24 mouse cellular contexts compared by ENCODE assay signal in the genomic region with DNA sequence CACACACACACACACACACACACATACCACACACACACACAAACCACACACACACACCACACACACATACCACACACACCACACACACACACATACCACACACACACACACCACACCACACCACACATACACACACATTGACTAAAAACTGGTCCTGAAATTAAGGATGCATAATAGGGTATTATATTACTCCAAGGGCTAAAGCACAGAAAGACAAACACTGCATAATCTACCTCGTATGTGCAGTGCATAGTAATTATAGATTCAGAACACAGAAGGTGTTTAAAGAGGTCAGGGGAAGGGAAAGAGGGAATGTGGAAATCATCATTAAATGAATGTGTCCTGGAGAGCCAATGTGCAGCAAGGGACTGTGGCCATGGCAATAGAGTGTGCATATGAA.
A peak's percentile ranks its signal among the peaks of the same experiment; 100 is the strongest.
DNase-seq lines count a peak whose midpoint lies in the region; ATAC-seq and TF ChIP-seq lines count a peak whose summit lies in the region.
"Had no signal": no experiment of that assay in that cellular context is flagged by ENCODE, and none has a peak within 500 bp of the region (broad histone marks: within the 10 kb centered on the region; RNA-seq: fewer than 3 reads in every experiment).

No protein-coding gene starts in this region.

- no peak overlapping the region for H3K4me2 ChIP-seq in hindbrain, postnatal 0 days (ENCODE audit: low read depth, low read length)
- H3K4me2 ChIP-seq in hindbrain, embryonic 11.5 days (replicated peaks; ENCODE audit: low read depth, low read length): no peak overlapping the region
- H3K4me2 ChIP-seq in midbrain, embryonic 13.5 days (replicated peaks): no peak overlapping the region
- H3K4me2 ChIP-seq in midbrain, embryonic 15.5 days: no peak overlapping the region
- H3K4me2 ChIP-seq: embryonic facial prominence, embryonic 13.5 days; forebrain, embryonic 12.5 days; heart, embryonic 11.5 days; hindbrain, embryonic 14.5 days had no signal

- H3K9ac ChIP-seq in hindbrain, postnatal 0 days (replicated peaks; ENCODE audit: low read length): no peak overlapping the region
- no peak overlapping the region for H3K9ac ChIP-seq in hindbrain, embryonic 11.5 days (ENCODE audit: low read depth, low read length)
- H3K9ac ChIP-seq in midbrain, embryonic 13.5 days (replicated peaks): no peak overlapping the region
- no peak overlapping the region for H3K9ac ChIP-seq in midbrain, embryonic 15.5 days
- H3K9ac ChIP-seq: embryonic facial prominence, embryonic 13.5 days; forebrain, embryonic 12.5 days; forebrain, postnatal 0 days; hindbrain, embryonic 14.5 days had no signal

- no peak overlapping the region for H3K4me3 ChIP-seq in hindbrain, postnatal 0 days (ENCODE audit: low read length)
- no peak overlapping the region for H3K4me3 ChIP-seq in hindbrain, embryonic 11.5 days (ENCODE audit: low read depth, low read length)
- H3K4me3 ChIP-seq in midbrain, embryonic 13.5 days (replicated peaks): no peak overlapping the region
- H3K4me3 ChIP-seq in midbrain, embryonic 15.5 days: no peak overlapping the region
- H3K4me3 ChIP-seq: embryonic facial prominence, embryonic 10.5 days; embryonic facial prominence, embryonic 13.5 days; erythroblast, embryonic 14.5 days; forebrain, embryonic 12.5 days; gastrocnemius, adult 2 months had no signal

- no peaks in the 10 kb centered on the region for H3K9me3 ChIP-seq in hindbrain, postnatal 0 days (ENCODE audit: low read length)
- no peaks in the 10 kb centered on the region for H3K9me3 ChIP-seq in hindbrain, embryonic 11.5 days (ENCODE audit: control insufficient read depth, low read length)
- no peaks in the 10 kb centered on the region for H3K9me3 ChIP-seq in midbrain, embryonic 13.5 days
- H3K9me3 ChIP-seq in midbrain, embryonic 15.5 days: no peaks in the 10 kb centered on the region
- H3K9me3 ChIP-seq: embryonic facial prominence, embryonic 10.5 days; embryonic facial prominence, embryonic 13.5 days; forebrain, embryonic 12.5 days had no signal

- H3K4me1 ChIP-seq in hindbrain, postnatal 0 days (ENCODE audit: insufficient read depth, low read length): no peaks in the 10 kb centered on the region
- no peaks in the 10 kb centered on the region for H3K4me1 ChIP-seq in hindbrain, embryonic 11.5 days (replicated peaks; ENCODE audit: control insufficient read depth, insufficient read depth, low read length)
- H3K4me1 ChIP-seq in midbrain, embryonic 13.5 days (replicated peaks): peaks cover 3% of the 10 kb centered on the region; the same call in 1 of the 2 replicates
- no peaks in the 10 kb centered on the region for H3K4me1 ChIP-seq in midbrain, embryonic 15.5 days
- H3K4me1 ChIP-seq: embryonic facial prominence, embryonic 10.5 days; embryonic facial prominence, embryonic 13.5 days; forebrain, embryonic 12.5 days had no signal

- no peaks in the 10 kb centered on the region for H3K27me3 ChIP-seq in hindbrain, postnatal 0 days (ENCODE audit: insufficient read depth, low read length)
- H3K27me3 ChIP-seq in hindbrain, embryonic 11.5 days (ENCODE audit: control insufficient read depth, insufficient read depth, low read length): no peaks in the 10 kb centered on the region
- H3K27me3 ChIP-seq in midbrain, embryonic 13.5 days: no peaks in the 10 kb centered on the region
- no peaks in the 10 kb centered on the region for H3K27me3 ChIP-seq in midbrain, embryonic 15.5 days (replicated peaks)
- H3K27me3 ChIP-seq: embryonic facial prominence, embryonic 13.5 days; forebrain, embryonic 12.5 days had no signal

- no peaks in the 10 kb centered on the region for H3K36me3 ChIP-seq in hindbrain, postnatal 0 days (ENCODE audit: insufficient read depth, low read length)
- no peaks in the 10 kb centered on the region for H3K36me3 ChIP-seq in hindbrain, embryonic 11.5 days (ENCODE audit: control insufficient read depth, insufficient read depth, low read length)
- H3K36me3 ChIP-seq in midbrain, embryonic 13.5 days: no peaks in the 10 kb centered on the region
- no peaks in the 10 kb centered on the region for H3K36me3 ChIP-seq in midbrain, embryonic 15.5 days (replicated peaks)
- H3K36me3 ChIP-seq: embryonic facial prominence, embryonic 10.5 days; embryonic facial prominence, embryonic 13.5 days; forebrain, embryonic 12.5 days had no signal

- H3K27ac ChIP-seq in hindbrain, postnatal 0 days: no peak overlapping the region
- H3K27ac ChIP-seq in hindbrain, embryonic 11.5 days (ENCODE audit: low read depth, low read length): no peak overlapping the region
- no peak overlapping the region for H3K27ac ChIP-seq in midbrain, embryonic 13.5 days
- no peak overlapping the region for H3K27ac ChIP-seq in midbrain, embryonic 15.5 days
- H3K27ac ChIP-seq: embryonic facial prominence, embryonic 10.5 days; embryonic facial prominence, embryonic 13.5 days; forebrain, embryonic 12.5 days; gastrocnemius, adult 2 months; hindbrain, embryonic 14.5 days had no signal

- TF ChIP-seq CTCF in hindbrain, postnatal 0 days (IDR thresholded peaks at IDR 0.05; ENCODE audit: low read depth): no peak
- TF ChIP-seq CTCF in brain, embryonic 14.5 days (IDR thresholded peaks at IDR 0.05; ENCODE audit: borderline replicate concordance, extremely low read depth, insufficient read depth, insufficient read length): no peak

- TF ChIP-seq POLR2A in brain, embryonic 14.5 days (IDR thresholded peaks at IDR 0.05; ENCODE audit: borderline replicate concordance, extremely low read depth, insufficient read depth, insufficient read length, poor library complexity, severe bottlenecking): no peak

- WGBS in hindbrain, postnatal 0 days: 37% methylated on average over 1 of the region's 1 CpGs
- 46% methylated on average over 1 of the region's 1 CpGs for WGBS in hindbrain, embryonic 11.5 days
- WGBS in midbrain, embryonic 13.5 days: 33% methylated on average over 1 of the region's 1 CpGs
- 17% methylated on average over 1 of the region's 1 CpGs for WGBS in midbrain, embryonic 15.5 days

- peak; percentile 43; the same call in 1 of the 2 replicates for ATAC-seq in hindbrain, postnatal 0 days
- no peak for ATAC-seq in hindbrain, embryonic 11.5 days (ENCODE audit: low FRiP score)
- ATAC-seq in midbrain, embryonic 13.5 days: peak; percentile 58
- no peak; the same call in 1 of the 2 replicates for ATAC-seq in midbrain, embryonic 15.5 days (replicated peaks)
- ATAC-seq: CD4-positive, CD25-positive, alpha-beta regulatory T cell, adult 4 months; forebrain, postnatal 0 days had no signal

- no peak for DNase-seq in hindbrain, postnatal 0 days (ENCODE audit: low spot score)
- no peak for DNase-seq in hindbrain, embryonic 11.5 days (ENCODE audit: low spot score)
- DNase-seq in brain, embryonic 14.5 days (ENCODE audit: low read depth): peak; percentile 17
- DNase-seq in left cerebral cortex, postnatal 36 days (ENCODE audit: low spot score in 2 of 2): no peak
- DNase-seq: adrenal gland, adult 2 months; adrenal gland, postnatal 14 days; cerebellum, adult 11-12 months; cerebellum, adult 8-10 months; cerebellum, postnatal 10 days; cerebellum, postnatal 36 days; embryo, embryonic 11 days; forebrain, postnatal 0 days; gastrocnemius, adult 2 months; gastrocnemius, postnatal 14 days; heart, adult 11 months had no signal

- intact Hi-C loops in left cerebral cortex, postnatal 36 days (cut with DNase I): no loop called here

Comparison
In these comparisons a context has a peak if more than half of its experiments do, and no peak if none do; other contexts are left out.
1. ATAC-seq: peak in hindbrain, postnatal 0 days (single experiment) and midbrain, embryonic 13.5 days (single experiment); none in hindbrain, embryonic 11.5 days (single experiment) and midbrain, embryonic 15.5 days (single experiment).